Mouse (Mus musculus) hindbrain, embryonic 13.5 days (tissue): ENCODE results near the gene Armc7. TPM values are rescaled to one million over a fixed set of nuclear protein-coding genes. Genes with fewer than 3 reads are reported as not detected.
"Not testable (repeated sequence)": the region's sequence is repeated elsewhere in the genome, so short reads cannot be mapped to it uniquely, and the experiment has no call there.

Source experiments
- ATAC-seq: fragments of 200-750 bp; cut with Nextera tagmentation; 2 replicates; pipeline ENCODE4 v1.8.0; 2017; ENCODE audit warnings: moderate TSS enrichment; ENCODE audit not compliant: low FRiP score
- H3K27ac ChIP-seq: fragments of 300-500 bp; sonication (generic); 2 replicates; pipeline ENCODE4 v1.5.1; 2015; ENCODE audit warnings: inconsistent platforms, mild to moderate bottlenecking, moderate library complexity
- H3K27me3 ChIP-seq: fragments of 300-500 bp; sonication (generic); 2 replicates; pipeline ENCODE4 v1.6.1; 2015; ENCODE audit warnings: mild to moderate bottlenecking, inconsistent platforms
- H3K36me3 ChIP-seq: fragments of 300-500 bp; sonication (generic); 2 replicates; pipeline ENCODE4 v1.6.1; 2015; ENCODE audit warnings: mild to moderate bottlenecking, inconsistent platforms
- H3K4me1 ChIP-seq: fragments of 300-500 bp; sonication (generic); replicated peaks from 2 replicates; pipeline ENCODE4 v1.6.1; 2015; ENCODE audit warnings: inconsistent platforms
- H3K4me2 ChIP-seq: fragments of 300-500 bp; sonication (generic); 2 replicates; pipeline ENCODE4 v1.6.1; 2015; ENCODE audit warnings: inconsistent platforms, mild to moderate bottlenecking, moderate library complexity
- H3K4me3 ChIP-seq: fragments of 300-500 bp; sonication (generic); 2 replicates; pipeline ENCODE4 v1.5.1; 2015; ENCODE audit warnings: mild to moderate bottlenecking, inconsistent platforms
- H3K9ac ChIP-seq: fragments of 300-500 bp; sonication (generic); 2 replicates; pipeline ENCODE4 v1.6.1; 2015; ENCODE audit warnings: mild to moderate bottlenecking, inconsistent platforms
- H3K9me3 ChIP-seq: fragments of 300-500 bp; sonication (generic); 2 replicates; pipeline ENCODE4 v1.6.1; 2016; ENCODE audit warnings: inconsistent platforms
- WGBS: fragments of 180-500 bp; shearing (Covaris S2); methylation state at CpG from one replicate; pipeline ENCODE4 v1.1.7; 2015; 5-methylcytosine and 5-hydroxymethylcytosine counted together
- polyA plus RNA-seq: library from polyadenylated mRNA; unstranded; fragments of >200 nt; fragmentation: Nextera tagmentation; extraction: Ambion mirVana; gene quantifications from 2 replicates; pipeline ENCODE4 v1.2.1, GENCODE M21; 2015

Gene Armc7
- polyA plus RNA-seq, 1 experiment from 2014 or later, result 16.9 TPM

DNA sequence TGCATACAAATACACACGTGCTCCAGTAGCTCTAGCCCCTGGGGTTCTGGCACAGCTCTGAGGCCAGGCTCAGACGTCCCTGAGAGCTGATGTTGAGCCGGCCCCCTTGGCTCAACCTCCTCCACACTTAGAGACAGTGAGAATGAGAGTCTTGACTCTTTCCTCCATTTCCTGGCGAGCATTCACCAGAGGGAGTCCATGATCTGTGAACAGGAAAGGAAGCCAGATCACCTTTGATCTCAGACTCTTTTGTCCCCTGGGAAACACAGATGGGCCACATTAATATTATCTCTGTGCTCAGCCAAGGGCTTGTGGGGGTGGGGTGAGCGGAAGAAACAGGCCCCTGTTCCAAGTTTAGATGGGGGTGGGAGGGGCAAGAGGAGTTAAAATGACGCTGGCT lies 18.1 kb upstream of the Armc7 start:
- Histone ChIP-seq H3K36me3 (no peaks in the 10 kb centered on the region), H3K4me3 (no peak overlapping the region), H3K4me2 (no peak overlapping the region), H3K9me3 (no peaks in the 10 kb centered on the region), H3K9ac (no peak overlapping the region), H3K27ac (no peak overlapping the region), H3K27me3 (0 out of 2 replicates have a peak, but pooled peaks cover 6% of the 10 kb centered on the region), H3K4me1 (peaks cover 9% of the 10 kb centered on the region; the same call in 1 of the 2 replicates)
- WGBS, result 36% methylated on average over 6 of the region's 6 CpGs
- ATAC-seq, result no peak

DNA sequence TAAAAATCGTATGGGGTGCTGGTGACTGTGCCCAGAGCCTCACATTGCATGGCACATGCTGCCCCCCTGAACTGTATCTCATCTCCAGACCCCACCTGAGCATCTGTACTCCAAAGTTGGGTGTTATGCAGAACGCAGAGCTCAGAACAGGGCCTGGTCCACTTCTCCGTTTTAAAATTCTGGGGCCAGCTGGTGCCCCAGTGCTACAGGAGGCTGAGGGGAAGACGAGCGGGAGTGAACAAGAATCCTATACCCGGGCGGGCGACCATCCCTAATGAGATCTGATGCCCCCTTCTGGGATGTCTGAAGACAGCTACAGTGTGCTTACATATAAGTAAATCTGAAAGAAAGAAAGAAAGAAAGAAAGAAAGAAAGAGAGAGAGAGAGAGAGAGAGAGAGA lies 14.5 kb upstream of the Armc7 start:
- WGBS, result 19% methylated on average over 8 of the region's 8 CpGs
- 0 out of 2 replicates have a peak, but pooled peaks cover 12% of the 10 kb centered on the region for H3K27me3 ChIP-seq
- H3K9me3 ChIP-seq, result no peaks in the 10 kb centered on the region
- H3K36me3 ChIP-seq, result no peaks in the 10 kb centered on the region
- no peak overlapping the region for H3K4me3 ChIP-seq
- H3K9ac ChIP-seq, result no peak overlapping the region
- no peak overlapping the region for H3K27ac ChIP-seq
- no peak for ATAC-seq
- no peak overlapping the region for H3K4me2 ChIP-seq
- peaks cover 11% of the 10 kb centered on the region; the same call in 1 of the 2 replicates for H3K4me1 ChIP-seq

DNA sequence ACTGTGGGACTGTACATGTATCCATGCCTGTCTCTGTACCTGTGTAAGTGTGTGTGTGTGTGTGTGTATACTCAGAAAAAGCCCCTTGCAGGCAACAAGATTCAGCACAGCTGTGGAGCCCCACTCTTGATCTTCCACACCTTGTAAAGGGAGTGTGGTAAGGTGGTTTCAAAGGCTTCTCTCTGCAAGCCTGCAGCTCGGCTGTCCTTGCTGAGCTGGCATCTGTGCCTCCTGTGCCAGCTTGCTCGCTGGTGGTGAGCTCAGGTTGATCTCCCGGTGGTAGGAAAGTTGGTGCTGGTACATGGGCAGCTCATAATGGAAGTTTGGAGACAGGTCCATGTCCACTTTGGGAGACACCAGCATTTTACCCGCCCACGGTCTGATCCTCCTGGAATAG lies 13.6 kb upstream of the Armc7 start:
- Histone ChIP-seq H3K9me3 (no peaks in the 10 kb centered on the region), H3K27me3 (0 out of 2 replicates have a peak, but pooled peaks cover 12% of the 10 kb centered on the region), H3K36me3 (no peaks in the 10 kb centered on the region), H3K4me2 (no peak overlapping the region), H3K4me1 (peaks cover 11% of the 10 kb centered on the region; the same call in 1 of the 2 replicates), H3K27ac (no peak overlapping the region), H3K9ac (no peak overlapping the region), H3K4me3 (no peak overlapping the region)
- 70% methylated on average over 5 of the region's 5 CpGs for WGBS
- ATAC-seq, result no peak

DNA sequence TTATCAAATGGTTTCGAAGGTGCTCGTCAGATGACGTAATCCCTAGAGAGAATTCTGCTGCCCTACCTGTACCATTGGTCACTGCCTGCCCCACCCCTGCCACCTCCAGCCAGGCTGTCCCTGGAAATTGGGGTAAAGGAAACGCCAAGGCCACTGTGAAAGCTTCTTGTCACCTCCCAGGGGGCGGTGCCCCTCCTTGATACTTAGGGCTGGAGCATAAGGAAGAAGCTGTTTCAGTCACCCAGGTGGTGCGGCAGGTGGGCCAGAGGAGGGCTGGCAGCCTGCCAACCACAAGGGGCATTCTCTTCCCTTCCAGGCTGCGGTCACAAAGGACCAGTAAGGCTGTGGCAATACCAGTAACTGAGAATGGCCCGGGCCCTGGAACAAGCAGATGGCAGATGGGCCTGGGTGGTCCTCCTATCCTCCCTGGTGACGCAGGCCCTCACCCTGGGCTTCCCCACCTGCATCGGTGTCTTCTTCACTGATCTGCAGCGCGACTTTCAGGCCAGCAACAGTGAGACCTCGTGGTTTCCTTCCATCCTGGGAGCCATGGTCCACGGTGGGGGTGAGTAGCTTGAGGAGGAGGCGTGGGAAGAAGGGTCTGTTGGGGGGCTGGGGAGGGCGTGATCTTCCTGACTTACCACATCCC lies 13.1 kb upstream of the Armc7 start, which contains the start of gene Slc16a5:
Gene Slc16a5 (plus strand): TSS at position 232 of the 649 bp plus-strand sequence.
- H3K36me3 ChIP-seq, result no peaks in the 10 kb centered on the region
- no peak within 1 kb of the TSS for H3K27ac ChIP-seq
- 0 out of 2 replicates have a peak, but pooled peaks cover 12% of the 10 kb centered on the region for H3K27me3 ChIP-seq
- H3K9ac ChIP-seq, result no peak within 1 kb of the TSS
- ATAC-seq, result no peak
- WGBS, result 77% methylated on average over 16 of the region's 16 CpGs
- peaks cover 10% of the 10 kb centered on the region for H3K4me1 ChIP-seq
- no peak within 1 kb of the TSS for H3K4me2 ChIP-seq
- no peaks in the 10 kb centered on the region for H3K9me3 ChIP-seq
- no peak within 1 kb of the TSS for H3K4me3 ChIP-seq

DNA sequence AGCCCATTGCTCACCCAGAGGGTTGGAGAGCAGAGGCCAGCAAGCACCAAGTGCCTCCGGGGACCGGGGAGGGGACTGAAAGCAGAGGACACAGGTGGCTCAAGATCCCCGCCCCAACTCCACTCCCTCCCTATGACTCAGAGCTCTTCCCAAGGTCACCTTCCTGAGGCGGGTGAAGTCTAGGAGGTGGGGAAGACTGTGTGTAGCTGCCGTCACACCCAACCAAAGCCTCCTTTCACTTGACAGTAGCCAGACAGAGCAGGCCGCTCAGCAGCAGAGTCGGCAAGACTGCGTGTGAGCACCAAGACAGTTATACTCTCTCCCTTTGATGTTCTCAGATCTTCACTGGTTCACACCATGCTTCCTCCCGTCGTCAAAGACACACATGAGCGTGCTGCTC lies 12.1 kb upstream of the Armc7 start:
- 0 out of 2 replicates have a peak, but pooled peaks cover 12% of the 10 kb centered on the region for H3K27me3 ChIP-seq
- 78% methylated on average over 11 of the region's 11 CpGs for WGBS
- H3K4me3 ChIP-seq, result no peak overlapping the region
- peaks cover 12% of the 10 kb centered on the region for H3K4me1 ChIP-seq
- no peaks in the 10 kb centered on the region for H3K9me3 ChIP-seq
- no peak overlapping the region for H3K4me2 ChIP-seq
- ATAC-seq, result no peak
- H3K9ac ChIP-seq, result no peak overlapping the region
- no peak overlapping the region for H3K27ac ChIP-seq
- H3K36me3 ChIP-seq, result no peaks in the 10 kb centered on the region

DNA sequence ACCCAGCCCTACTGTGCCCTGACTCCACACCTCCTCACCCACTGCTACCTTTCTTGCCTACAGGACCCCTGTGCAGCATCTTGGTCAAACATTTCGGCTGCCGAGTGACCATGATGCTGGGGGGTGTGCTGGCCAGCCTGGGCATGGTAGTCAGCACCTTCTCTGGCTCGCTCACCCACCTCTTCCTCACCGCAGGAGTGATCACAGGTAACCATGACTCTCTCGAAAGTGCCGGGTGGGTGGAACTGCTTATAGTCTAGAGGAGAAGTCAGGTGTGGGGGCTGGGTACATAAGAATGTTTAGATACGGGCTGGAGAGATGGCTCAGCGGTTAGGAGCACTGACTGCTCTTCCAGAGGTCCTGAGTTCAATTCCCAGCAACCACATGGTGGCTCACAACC lies 10.6 kb upstream of the Armc7 start:
- Histone ChIP-seq H3K4me2 (no peak overlapping the region), H3K27ac (no peak overlapping the region), H3K9me3 (no peaks in the 10 kb centered on the region), H3K27me3 (0 out of 2 replicates have a peak, but pooled peaks cover 16% of the 10 kb centered on the region), H3K9ac (no peak overlapping the region), H3K4me3 (no peak overlapping the region), H3K36me3 (no peaks in the 10 kb centered on the region), H3K4me1 (peaks cover 12% of the 10 kb centered on the region)
- no peak for ATAC-seq
- WGBS, result 91% methylated on average over 8 of the region's 8 CpGs

DNA sequence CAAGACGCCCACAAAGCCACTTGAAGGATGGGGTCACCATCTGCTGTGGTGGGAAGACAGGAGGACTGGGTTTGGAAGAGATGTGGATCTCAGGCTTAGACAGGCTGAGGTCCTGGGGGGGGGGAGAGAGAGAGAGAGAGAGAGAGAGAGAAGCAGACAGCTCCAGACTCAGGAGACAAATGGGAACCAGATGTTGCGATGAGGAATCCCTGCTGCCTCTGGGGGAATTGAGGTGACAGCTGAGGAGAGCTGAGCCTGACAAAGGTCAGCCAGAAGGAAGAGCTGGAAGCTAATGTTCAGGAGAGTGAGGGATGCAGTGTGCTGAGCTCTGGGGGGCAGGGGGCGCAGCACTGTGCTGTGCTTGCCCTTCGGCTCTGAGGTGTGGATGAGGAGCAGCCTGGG lies 8.2 kb upstream of the Armc7 start:
- 51% methylated on average over 4 of the region's 4 CpGs for WGBS
- no peak for ATAC-seq

DNA sequence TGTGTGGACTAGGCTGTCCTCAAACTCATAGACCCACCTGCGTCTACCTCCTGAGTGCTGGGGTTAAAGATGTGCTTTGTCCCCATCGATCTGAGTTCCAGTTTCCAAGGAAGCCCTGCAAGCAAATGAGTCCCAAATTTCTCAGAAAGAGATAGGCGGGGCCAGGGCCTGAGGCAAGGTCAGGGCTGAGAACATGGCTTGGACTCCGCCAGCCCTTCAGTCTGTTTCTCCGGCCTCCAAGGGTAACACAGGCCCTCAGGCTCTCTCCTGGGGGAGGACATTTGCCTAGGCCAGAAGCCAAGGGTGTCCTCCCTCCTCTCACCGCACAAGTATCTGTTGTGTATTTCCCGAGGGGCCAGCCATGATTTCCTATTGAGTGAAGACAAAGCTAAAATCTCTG lies 3.3 kb upstream of the Armc7 start:
- H3K4me2 ChIP-seq, result no peak overlapping the region
- H3K27me3 ChIP-seq, result 0 out of 2 replicates have a peak, but pooled peaks cover 5% of the 10 kb centered on the region
- no peaks in the 10 kb centered on the region for H3K36me3 ChIP-seq
- H3K4me1 ChIP-seq, result peaks cover 37% of the 10 kb centered on the region
- H3K9ac ChIP-seq, result 0 out of 2 replicates have a peak overlapping the region, but pooled peaks have one; percentile 5
- 87% methylated on average over 7 of the region's 7 CpGs for WGBS
- no peak overlapping the region for H3K4me3 ChIP-seq
- H3K27ac ChIP-seq, result no peak overlapping the region
- ATAC-seq, result no peak
- no peaks in the 10 kb centered on the region for H3K9me3 ChIP-seq

More for the DNA sequence above, 8.2 kb upstream of the Armc7 start:
- Histone ChIP-seq H3K4me2 (no peak overlapping the region), H3K9ac (peak overlapping the region; percentile 55; the same call in 1 of the 2 replicates), H3K27ac (no peak overlapping the region), H3K4me1 (peaks cover 11% of the 10 kb centered on the region), H3K9me3 (no peaks in the 10 kb centered on the region), H3K27me3 (0 out of 2 replicates have a peak, but pooled peaks cover 16% of the 10 kb centered on the region), H3K4me3 (no peak overlapping the region), H3K36me3 (no peaks in the 10 kb centered on the region)

DNA sequence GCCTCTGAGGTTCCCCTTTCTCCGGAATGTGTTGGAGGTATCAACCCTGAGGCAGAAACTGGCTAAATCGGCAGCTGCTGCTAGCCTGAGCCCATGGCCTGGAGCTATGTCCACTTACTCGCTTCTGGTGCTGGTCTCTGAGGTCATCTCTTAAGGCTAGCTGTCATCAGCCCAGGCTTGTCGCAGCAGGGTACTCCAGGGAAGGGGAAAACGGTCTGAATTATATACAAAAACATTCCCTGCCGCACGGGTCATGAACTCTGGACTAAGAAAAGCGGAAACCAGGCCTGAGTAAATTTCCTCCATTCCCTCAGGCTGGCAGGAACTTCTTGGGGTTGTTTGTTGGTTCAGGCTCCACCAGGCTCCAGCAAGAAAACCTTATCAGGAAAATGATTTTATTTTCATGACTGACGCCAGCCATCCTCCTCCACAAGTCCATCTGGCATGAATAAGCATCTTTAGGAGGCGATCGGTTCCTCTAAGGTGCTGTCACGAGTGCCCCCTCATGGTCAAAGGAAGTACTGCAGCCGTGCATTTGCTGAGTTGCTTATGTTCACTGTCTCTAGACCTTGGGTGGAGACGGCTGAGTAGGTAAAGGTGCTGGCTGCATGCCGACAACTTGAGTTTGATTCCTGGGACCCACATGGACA lies 1.7 kb upstream of the Armc7 start:
- peaks cover 35% of the 10 kb centered on the region for H3K4me1 ChIP-seq
- H3K4me2 ChIP-seq, result 0 out of 2 replicates have a peak overlapping the region, but pooled peaks have one; percentile 25
- H3K9ac ChIP-seq, result peak overlapping the region; percentile 39; the same call in 1 of the 2 replicates
- no peak; the same call in 1 of the 2 replicates for ATAC-seq
- WGBS, result 22% methylated on average over 15 of the region's 15 CpGs
- no peaks in the 10 kb centered on the region for H3K36me3 ChIP-seq
- no peaks in the 10 kb centered on the region for H3K9me3 ChIP-seq
- peak overlapping the region; percentile 88; the same call in 1 of the 2 replicates for H3K27ac ChIP-seq
- no peak overlapping the region for H3K4me3 ChIP-seq
- 0 out of 2 replicates have a peak, but pooled peaks cover 5% of the 10 kb centered on the region for H3K27me3 ChIP-seq

DNA sequence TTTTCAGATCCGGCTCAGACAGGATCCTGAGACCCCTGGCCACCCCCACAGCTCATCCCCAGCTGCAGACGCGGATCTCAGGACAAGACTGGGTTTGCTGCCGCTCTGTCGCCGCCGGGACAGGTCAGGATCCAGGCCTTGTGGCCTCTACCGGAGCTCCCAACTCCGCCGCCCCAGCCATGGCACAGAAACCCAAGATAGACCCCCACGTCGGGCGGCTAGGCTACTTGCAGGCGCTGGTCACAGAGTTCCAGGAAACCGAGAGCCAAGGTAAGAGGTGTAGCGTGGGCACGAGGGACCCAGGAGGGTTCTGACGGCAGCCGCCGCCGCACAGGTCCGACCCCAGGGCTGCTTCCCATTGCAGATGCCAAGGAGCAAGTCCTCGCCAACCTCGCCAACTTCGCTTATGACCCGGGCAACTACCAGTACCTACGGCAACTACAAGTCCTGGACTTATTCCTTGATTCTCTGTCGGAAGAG lies 331 bp downstream of the Armc7 start:
- Histone ChIP-seq H3K9me3 (no peaks in the 10 kb centered on the region), H3K4me3 (peak overlapping the region; percentile 92), H3K36me3 (peaks cover 13% of the 10 kb centered on the region), H3K4me2 (peak overlapping the region; percentile 98), H3K4me1 (peaks cover 35% of the 10 kb centered on the region), H3K27me3 (no peaks in the 10 kb centered on the region), H3K27ac (peak overlapping the region; percentile 88), H3K9ac (peak overlapping the region; percentile 89)
- peak; percentile 64 for ATAC-seq
- 4% methylated on average over 28 of the region's 28 CpGs for WGBS

DNA sequence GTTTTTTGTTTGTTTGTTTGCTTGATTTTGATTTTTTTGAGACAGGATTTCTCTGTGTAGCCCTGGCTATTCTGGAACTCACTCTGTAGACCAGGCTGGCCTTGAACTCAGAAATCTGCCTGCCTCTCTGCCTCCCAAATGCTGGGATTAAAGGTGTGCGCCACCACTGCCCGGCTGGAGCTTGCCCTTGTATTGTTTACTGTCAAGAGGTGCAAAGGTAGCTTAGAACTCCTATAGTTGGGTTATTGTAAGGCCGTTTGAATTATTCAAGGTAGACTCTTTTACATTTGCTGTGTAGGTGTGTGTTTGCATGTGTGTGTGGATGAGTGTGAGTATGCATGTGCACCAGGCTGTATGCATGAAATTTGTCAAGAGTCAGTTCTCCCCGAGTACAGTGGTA lies 1.2 kb downstream of the Armc7 start:
- ATAC-seq, H3K27ac ChIP-seq, H3K27me3 ChIP-seq, H3K9me3 ChIP-seq: not testable (repeated sequence)
- peak overlapping the region; percentile 92 for H3K4me3 ChIP-seq
- H3K36me3 ChIP-seq, result peaks cover 13% of the 10 kb centered on the region
- 82% methylated on average over 4 of the region's 4 CpGs for WGBS
- H3K9ac ChIP-seq, result peak overlapping the region; percentile 89
- H3K4me2 ChIP-seq, result peak overlapping the region; percentile 98
- H3K4me1 ChIP-seq, result peaks cover 35% of the 10 kb centered on the region

DNA sequence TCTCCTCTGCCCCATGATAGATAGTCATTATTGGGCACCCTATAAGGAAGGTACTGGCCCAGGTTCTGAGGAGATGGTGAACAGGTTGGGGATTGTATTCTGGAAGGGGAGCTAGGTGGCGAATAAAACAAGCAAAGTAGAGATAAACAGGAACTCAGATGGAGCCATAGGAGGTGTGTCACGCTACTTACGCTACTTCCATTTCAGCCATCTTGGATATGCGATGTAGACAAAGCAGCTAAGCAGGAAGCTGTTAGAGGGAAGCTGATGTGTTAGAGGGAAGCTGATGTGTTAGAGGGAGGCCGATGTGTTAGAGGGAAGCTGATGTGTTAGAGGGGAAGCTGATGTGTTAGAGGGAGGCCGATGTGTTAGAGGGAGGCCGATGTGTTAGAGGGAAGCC lies 1.9 kb downstream of the Armc7 start:
- ATAC-seq, result not testable (repeated sequence)
- Histone ChIP-seq H3K9ac (peak overlapping the region; percentile 58), H3K4me2 (peak overlapping the region; percentile 98; the same call in 1 of the 2 replicates)

More for the DNA sequence above, 1.9 kb downstream of the Armc7 start:
- not testable (repeated sequence) for H3K27me3 ChIP-seq, H3K27ac ChIP-seq, H3K9me3 ChIP-seq, H3K4me3 ChIP-seq
- H3K4me1 ChIP-seq, result peaks cover 35% of the 10 kb centered on the region
- peaks cover 13% of the 10 kb centered on the region for H3K36me3 ChIP-seq
- WGBS, result 90% methylated on average over 7 of the region's 7 CpGs
